Mouse (Mus musculus): ENCODE measurements at regions not wholly inside any gene's neighbourhood (a gene's known extent, or its start where the extent isn't known, plus 50 kb on each side); places are given as distances from the start of the nearest gene placed in this dataset.
"Not testable (repeated sequence)": the region's sequence is repeated elsewhere in the genome, so short reads cannot be mapped to it uniquely, and the experiment has no call there.

DNA sequence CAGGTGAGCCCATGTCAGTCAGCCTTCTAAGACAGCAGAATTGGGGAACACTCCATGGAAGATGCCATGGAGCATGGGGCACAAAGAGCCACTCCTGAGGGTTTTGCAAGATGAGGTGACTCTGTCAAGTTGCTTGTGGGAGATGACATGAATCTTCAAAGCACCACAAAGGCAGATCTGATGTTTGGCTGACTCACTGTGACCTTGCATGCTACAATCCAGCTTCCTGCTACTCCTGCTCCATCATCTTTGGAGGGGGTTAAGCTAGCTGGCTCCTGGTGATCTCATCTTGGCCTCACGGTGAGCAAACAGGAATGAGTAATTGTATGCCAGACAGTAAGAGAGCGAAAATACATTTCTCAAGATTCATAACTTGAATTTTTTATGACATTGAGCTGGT is 176.3 kb upstream of the Gm10131 start:
- Histone ChIP-seq H3K27ac (ENCODE audit: insufficient read depth, low read length) (no peak overlapping the region), H3K4me3 (ENCODE audit: insufficient read depth, low read length) (no peak overlapping the region), H3K4me1 (ENCODE audit: control insufficient read depth, insufficient read depth, low read length) (peaks cover 2% of the 10 kb centered on the region)
- TF ChIP-seq POLR2A (IDR thresholded peaks at IDR 0.05; ENCODE audit: extremely low read depth, insufficient read depth, low read length) (no peak), CTCF (IDR thresholded peaks at IDR 0.05; ENCODE audit: extremely low read depth, insufficient read depth, low read length) (no peak)

DNA sequence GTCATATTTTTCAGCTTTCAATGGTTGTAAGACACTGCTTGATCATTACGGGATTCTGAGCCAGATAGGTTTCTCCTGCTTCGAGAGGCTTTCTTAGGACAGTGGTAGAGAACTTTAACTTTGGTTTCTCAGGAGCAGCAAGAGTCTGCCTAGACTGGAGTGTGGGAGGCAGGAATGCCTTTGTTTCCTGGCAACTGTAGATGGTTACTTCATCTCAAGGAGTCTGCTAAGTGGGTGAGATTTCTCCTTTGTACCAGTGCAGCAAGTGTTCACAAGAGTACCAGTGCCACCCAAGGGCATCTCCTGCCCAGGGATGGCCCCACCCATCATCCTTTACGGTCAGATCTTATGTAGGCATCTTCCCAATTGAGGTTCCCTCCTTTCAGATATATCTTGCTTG is 173.0 kb upstream of the Gm10131 start:
- Histone ChIP-seq H3K27ac (ENCODE audit: insufficient read depth, low read length) (no peak overlapping the region), H3K4me3 (ENCODE audit: insufficient read depth, low read length) (no peak overlapping the region), H3K4me1 (ENCODE audit: control insufficient read depth, insufficient read depth, low read length) (peaks cover 2% of the 10 kb centered on the region)
- TF ChIP-seq POLR2A (IDR thresholded peaks at IDR 0.05; ENCODE audit: extremely low read depth, insufficient read depth, low read length), result no peak

DNA sequence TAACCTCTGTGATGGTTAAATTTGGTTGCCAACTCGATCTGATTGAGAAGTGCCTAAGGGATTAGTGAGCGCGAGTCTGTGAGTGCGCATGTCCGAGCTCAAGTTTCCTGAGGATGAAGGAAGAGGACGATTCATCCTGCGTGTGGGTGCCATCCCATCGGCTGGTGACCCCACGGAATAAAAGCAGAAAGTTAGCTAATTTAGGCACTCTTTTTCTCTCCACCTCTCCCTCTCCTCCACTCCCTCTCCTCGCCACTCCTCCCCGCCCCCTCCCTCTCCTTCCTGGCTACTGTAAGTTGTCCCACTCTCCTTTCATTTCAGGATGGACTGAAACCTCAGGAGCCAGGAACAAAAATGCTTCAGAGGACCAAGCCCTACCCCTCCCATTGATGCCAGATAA is 168.9 kb upstream of the Gm10131 start:
- Histone ChIP-seq H3K4me1 (ENCODE audit: control insufficient read depth, insufficient read depth, low read length) (peaks cover 2% of the 10 kb centered on the region), H3K27ac (ENCODE audit: insufficient read depth, low read length) (no peak overlapping the region), H3K4me3 (ENCODE audit: insufficient read depth, low read length) (no peak overlapping the region)
- TF ChIP-seq POLR2A (IDR thresholded peaks at IDR 0.05; ENCODE audit: extremely low read depth, insufficient read depth, low read length) (no peak), CTCF (IDR thresholded peaks at IDR 0.05; ENCODE audit: extremely low read depth, insufficient read depth, low read length) (no peak)

DNA sequence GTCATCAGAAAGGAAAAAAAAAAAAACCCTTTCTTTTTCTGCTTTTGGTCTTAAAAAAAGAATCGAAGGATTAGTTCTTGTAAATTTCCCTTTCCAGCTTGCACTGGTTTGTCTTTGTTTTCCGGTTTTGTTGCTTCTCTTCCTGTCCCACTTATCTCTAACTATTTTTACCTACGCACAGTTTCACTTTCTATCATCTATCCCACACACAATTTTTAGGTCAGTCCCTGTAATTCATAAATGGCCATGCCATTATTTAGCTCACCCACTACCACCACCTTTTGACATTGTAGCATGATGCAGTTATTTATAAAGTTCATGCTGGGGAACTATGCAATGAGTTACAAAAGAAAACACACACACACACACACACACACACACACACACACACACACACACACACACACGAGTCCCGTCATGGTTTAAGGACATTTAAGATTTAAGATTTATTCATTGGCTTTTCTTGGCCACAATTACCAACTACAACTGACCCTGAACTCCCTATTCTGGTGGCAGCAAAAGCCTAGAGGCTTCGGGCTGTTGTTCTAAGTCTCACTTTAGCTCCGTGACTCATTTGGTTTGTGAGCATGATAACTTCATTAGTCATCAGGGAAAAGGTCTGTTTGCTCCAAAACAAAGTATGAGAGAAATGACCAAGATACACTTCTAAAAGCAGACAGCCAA is 164.6 kb upstream of the Gm10131 start:
- H3K4me1 ChIP-seq (ENCODE audit: control insufficient read depth, insufficient read depth, low read length), result no peaks in the 10 kb centered on the region
- H3K27ac ChIP-seq (ENCODE audit: insufficient read depth, low read length), result no peak overlapping the region
- TF ChIP-seq POLR2A (IDR thresholded peaks at IDR 0.05; ENCODE audit: extremely low read depth, insufficient read depth, low read length) (no peak), CTCF (IDR thresholded peaks at IDR 0.05; ENCODE audit: extremely low read depth, insufficient read depth, low read length) (no peak)
- H3K4me3 ChIP-seq (ENCODE audit: insufficient read depth, low read length), result no peak overlapping the region

GRCm38 (mm10) chr8:34274796-34275195 is 163.3 kb upstream of the Gm10131 start:
- not testable (repeated sequence) for H3K4me1 ChIP-seq (ENCODE audit: control insufficient read depth, insufficient read depth, low read length); H3K27ac ChIP-seq (ENCODE audit: insufficient read depth, low read length); H3K4me3 ChIP-seq (ENCODE audit: insufficient read depth, low read length)

GRCm38 (mm10) chr8:34274171-34274570 is 162.6 kb upstream of the Gm10131 start:
- no peak for TF ChIP-seq POLR2A (IDR thresholded peaks at IDR 0.05; ENCODE audit: extremely low read depth, insufficient read depth, low read length)
- TF ChIP-seq CTCF (IDR thresholded peaks at IDR 0.05; ENCODE audit: extremely low read depth, insufficient read depth, low read length), result no peak
- H3K4me1 ChIP-seq (ENCODE audit: control insufficient read depth, insufficient read depth, low read length), result no peaks in the 10 kb centered on the region
- H3K27ac ChIP-seq (ENCODE audit: insufficient read depth, low read length), result no peak overlapping the region
- no peak overlapping the region for H3K4me3 ChIP-seq (ENCODE audit: insufficient read depth, low read length)

DNA sequence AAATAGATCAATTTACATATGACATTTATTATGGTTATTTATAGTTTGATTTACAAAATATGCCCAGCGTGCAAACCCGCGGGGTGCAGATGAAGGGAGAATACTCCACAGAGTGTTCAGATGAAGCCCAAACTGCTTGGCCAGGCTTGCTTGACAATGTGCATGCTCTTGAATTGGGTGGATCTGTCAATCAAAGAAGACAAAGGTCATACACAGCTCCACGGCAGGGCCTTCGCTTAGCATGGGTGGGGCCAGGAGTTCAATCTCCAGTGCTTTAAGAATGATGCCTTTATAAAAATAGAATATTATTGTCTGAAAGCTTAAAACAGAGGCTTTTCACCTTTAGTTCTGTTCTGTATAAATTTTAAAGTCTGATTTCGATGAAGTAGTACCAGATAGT is 158.3 kb upstream of the Gm10131 start:
- no peak overlapping the region for H3K27ac ChIP-seq (ENCODE audit: insufficient read depth, low read length)
- H3K4me3 ChIP-seq (ENCODE audit: insufficient read depth, low read length), result no peak overlapping the region
- TF ChIP-seq POLR2A (IDR thresholded peaks at IDR 0.05; ENCODE audit: extremely low read depth, insufficient read depth, low read length) (no peak), CTCF (IDR thresholded peaks at IDR 0.05; ENCODE audit: extremely low read depth, insufficient read depth, low read length) (no peak)
- H3K4me1 ChIP-seq (ENCODE audit: control insufficient read depth, insufficient read depth, low read length), result no peaks in the 10 kb centered on the region

GRCm38 (mm10) chr8:34268806-34269520 is 157.4 kb upstream of the Gm10131 start:
- Histone ChIP-seq H3K27ac (ENCODE audit: insufficient read depth, low read length) (no peak overlapping the region), H3K4me1 (ENCODE audit: control insufficient read depth, insufficient read depth, low read length) (no peaks in the 10 kb centered on the region), H3K4me3 (ENCODE audit: insufficient read depth, low read length) (no peak overlapping the region)
- TF ChIP-seq CTCF (IDR thresholded peaks at IDR 0.05; ENCODE audit: extremely low read depth, insufficient read depth, low read length) (0 out of 2 replicates have a peak, but pooled peaks have one; percentile 3), POLR2A (IDR thresholded peaks at IDR 0.05; ENCODE audit: extremely low read depth, insufficient read depth, low read length) (no peak)

- TF ChIP-seq CTCF (IDR thresholded peaks at IDR 0.05; ENCODE audit: extremely low read depth, insufficient read depth, low read length), result no peak
- TF ChIP-seq POLR2A (IDR thresholded peaks at IDR 0.05; ENCODE audit: extremely low read depth, insufficient read depth, low read length), result no peak
- Histone ChIP-seq H3K27ac (ENCODE audit: insufficient read depth, low read length) (no peak overlapping the region), H3K4me3 (ENCODE audit: insufficient read depth, low read length) (no peak overlapping the region), H3K4me1 (ENCODE audit: control insufficient read depth, insufficient read depth, low read length) (no peaks in the 10 kb centered on the region)
These were observed 143.4 kb upstream of the Gm10131 start for GRCm38 (mm10) chr8:34254978-34255377.

GRCm38 (mm10) chr8:34251934-34252333 is 140.4 kb upstream of the Gm10131 start:
- no peak overlapping the region for H3K4me3 ChIP-seq (ENCODE audit: insufficient read depth, low read length)
- no peak overlapping the region for H3K27ac ChIP-seq (ENCODE audit: insufficient read depth, low read length)
- TF ChIP-seq POLR2A (IDR thresholded peaks at IDR 0.05; ENCODE audit: extremely low read depth, insufficient read depth, low read length) (no peak), CTCF (IDR thresholded peaks at IDR 0.05; ENCODE audit: extremely low read depth, insufficient read depth, low read length) (no peak)
- H3K4me1 ChIP-seq (ENCODE audit: control insufficient read depth, insufficient read depth, low read length), result no peaks in the 10 kb centered on the region

Measured in cortical plate, adult 2 months (tissue).